Mouse (Mus musculus) spleen, postnatal 36 days (tissue): ENCODE data around the gene Hbq1b.

Source experiments
- DNase-seq, 2 experiments: peaks; one replicate each; pipeline ENCODE4 v3.0.0; 2022; ENCODE audit warnings: low spot score in 2 of 2, mixed read lengths in 1 of 2

The Hbq1b gene

DNA sequence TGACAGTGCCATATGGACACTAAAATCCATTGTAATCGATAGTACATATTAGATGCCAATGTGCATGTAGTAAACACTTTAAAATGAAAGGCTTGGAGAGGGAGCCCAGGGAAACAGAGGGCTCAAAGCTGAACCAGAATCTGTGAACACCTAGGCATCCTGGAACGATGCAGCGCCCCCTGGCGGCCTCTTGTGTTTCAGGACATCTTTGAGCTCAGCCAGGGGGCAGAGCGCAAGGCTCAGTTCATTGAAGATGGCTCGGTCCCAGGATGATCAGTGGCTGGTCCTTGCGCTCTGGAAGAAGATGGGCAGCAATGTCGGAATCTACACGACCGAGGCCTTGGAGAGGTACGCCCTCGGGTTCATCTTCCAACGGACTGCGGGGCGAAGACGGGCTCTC is 13.1 kb downstream of the Hbq1b start, which contains the start of gene Hbq1a:
TSS of gene Hbq1a (plus strand) at position 205 of the 400 bp plus-strand sequence.
- DNase-seq = peak; percentile 18 to 59

GRCm38 (mm10) chr11:32300279-32301267 is 13.8 kb downstream of the Hbq1b start:
- DNase-seq = no peak

DNA sequence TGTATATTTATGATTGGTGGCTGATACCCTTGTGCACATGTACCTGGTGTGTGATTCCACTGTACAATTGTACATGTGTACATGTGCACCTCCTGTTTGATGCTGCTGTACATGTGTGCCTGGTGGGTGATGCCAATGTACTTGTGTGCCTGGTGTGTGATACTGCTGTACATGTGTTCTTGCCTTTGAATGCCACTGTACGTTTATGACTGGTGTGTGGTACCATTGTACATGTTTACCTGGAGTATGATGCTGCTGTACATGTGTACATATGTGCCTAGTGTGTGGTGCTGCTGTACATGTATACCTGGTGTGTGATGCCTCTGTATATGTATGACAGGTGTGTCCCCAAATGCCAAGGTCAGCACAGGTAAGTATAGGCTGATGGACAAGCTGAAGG is 14.7 kb downstream of the Hbq1b start:
- DNase-seq = no peak

- DNase-seq = no peak
Measured at GRCm38 (mm10) chr11:32302824-32303419, 16.2 kb downstream of the Hbq1b start.

- DNase-seq = no peak
Measured at GRCm38 (mm10) chr11:32303455-32303854, 16.7 kb downstream of the Hbq1b start.

- no peak for DNase-seq
Measured at GRCm38 (mm10) chr11:32307006-32307405, 20.2 kb downstream of the Hbq1b start.

DNA sequence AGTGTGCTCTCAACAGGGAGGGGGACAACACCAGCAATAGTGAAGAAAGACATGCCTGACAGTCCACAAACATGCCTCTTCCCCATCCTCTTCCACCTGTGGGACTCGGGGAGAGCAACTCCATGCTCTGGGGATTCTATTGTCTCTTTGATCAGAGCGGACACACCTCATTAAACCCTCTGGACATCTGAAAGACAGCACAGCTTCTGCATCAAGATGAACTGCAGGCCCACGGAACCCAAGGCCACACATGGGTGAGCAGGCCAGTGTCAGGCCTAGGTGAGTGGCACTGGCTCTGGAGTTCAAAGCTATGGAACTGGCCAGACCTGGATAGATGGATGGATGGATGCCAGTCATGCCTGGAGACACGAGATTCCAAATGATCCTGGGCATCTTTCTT is 22.7 kb downstream of the Hbq1b start:
- no peak for DNase-seq

DNA sequence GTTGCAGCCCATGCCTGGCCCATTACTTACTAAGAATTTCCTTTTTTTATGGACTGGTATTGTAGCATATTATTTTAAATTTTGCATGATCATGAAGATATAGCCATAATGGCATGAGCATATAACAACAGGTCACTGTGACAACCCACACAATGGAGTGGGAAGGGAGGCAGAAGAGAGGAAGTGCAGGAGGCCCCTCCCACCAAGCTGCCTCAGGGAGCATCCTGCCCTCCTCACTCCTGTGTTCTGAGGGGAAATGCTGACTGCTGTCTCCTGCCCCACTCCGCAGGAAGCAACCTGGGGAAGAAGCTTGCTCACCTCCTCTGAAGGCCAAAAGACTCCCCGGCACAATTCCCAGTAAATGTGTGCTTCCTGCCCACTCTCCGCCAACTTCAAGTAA is 23.2 kb downstream of the Hbq1b start:
- DNase-seq = no peak

- DNase-seq = no peak
Measured at GRCm38 (mm10) chr11:32316009-32316408, 29.2 kb downstream of the Hbq1b start.

GRCm38 (mm10) chr11:32320507-32321195 is 33.9 kb downstream of the Hbq1b start:
- no peak for DNase-seq

- peak; percentile 45 to 62 for DNase-seq
Measured at GRCm38 (mm10) chr11:32321196-32321565, 34.4 kb downstream of the Hbq1b start.

DNA sequence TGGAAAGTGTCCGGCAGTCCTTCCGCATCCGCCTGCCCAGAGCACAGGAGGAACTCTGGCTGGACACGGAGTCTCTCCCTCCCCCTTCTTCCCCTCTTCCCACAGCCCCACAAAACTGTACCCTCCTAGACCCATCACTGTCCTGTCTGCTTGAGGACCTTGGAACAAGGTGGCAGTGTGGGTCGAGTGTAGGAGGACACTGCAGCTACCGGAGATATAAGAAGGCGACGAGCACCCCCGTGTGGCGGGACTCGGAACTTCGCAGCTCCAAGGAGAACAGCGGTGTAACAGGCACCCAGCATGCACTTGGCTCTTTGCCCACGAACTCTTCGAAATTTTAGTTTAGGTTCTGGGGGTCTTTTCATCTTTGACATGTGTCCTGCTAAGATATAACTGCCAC is 37.8 kb downstream of the Hbq1b start:
- DNase-seq = peak; percentile 60 to 71

GRCm38 (mm10) chr11:32331075-32331474 is 44.3 kb downstream of the Hbq1b start:
- peak in 1 of 2 experiments; percentile 15 for DNase-seq

DNA sequence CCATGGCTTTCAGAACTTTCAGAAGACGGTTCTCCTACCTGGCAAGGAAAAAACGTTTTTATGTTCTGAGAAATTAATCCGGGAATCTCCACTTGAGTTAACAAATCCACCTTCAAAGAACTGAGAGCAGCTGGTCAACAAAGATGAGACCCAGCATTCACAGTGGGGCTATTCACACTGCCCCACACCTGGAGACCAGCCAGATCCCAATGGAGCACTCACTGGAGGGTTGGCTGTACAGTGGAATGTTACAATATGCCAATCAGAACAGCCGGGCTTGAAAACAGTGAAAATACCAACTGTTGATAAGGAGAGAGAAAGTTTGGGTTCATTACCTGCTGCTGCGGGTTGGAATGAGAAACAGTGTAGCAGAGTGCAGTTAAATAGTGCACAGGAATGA is 45.1 kb downstream of the Hbq1b start:
- DNase-seq = no peak

- DNase-seq = no peak
Measured at GRCm38 (mm10) chr11:32333235-32333634, 46.5 kb downstream of the Hbq1b start.

DNA sequence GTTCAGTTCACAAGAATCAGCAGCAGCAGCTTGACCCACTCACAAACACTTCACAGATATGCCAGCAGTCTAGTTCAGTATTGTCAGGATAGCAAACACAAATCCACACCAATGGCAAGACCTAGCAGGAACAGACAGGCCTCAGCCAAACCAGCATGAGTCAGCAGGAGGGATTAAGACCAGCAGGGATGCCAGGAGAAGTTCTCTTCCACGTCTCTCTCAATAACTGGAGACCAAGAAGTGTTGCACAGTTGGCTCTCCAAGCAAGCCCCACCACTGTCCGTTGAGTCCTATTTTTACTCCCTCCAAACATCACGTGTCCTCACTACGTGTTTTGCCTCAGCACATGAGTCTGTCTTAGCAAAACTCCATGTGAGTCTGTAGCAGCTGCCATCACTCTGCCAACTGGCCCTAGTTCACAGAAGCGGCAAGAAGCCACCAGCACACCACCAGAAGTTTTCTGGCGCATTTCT is 49.7 kb downstream of the Hbq1b start:
- DNase-seq = no peak
